Mouse (Mus musculus) spleen, adult 2 months (tissue): ENCODE measurements at regions not wholly inside any gene's neighbourhood (a gene's known extent, or its start where the extent isn't known, plus 50 kb on each side); places are given as distances from the start of the nearest gene placed in this dataset.

Experiments
- CTCF ChIP-seq: fragments of 200-500 bp; IDR thresholded peaks from 2 replicates; pipeline ENCODE4 v1.5.1; 2011; ENCODE audit warnings: mild to moderate bottlenecking, inconsistent platforms; ENCODE audit not compliant: insufficient read depth, insufficient read length, insufficient replicate concordance; ENCODE audit errors: extremely low read depth
- POLR2A ChIP-seq: fragments of 200-500 bp; IDR thresholded peaks from 2 replicates; pipeline ENCODE4 v1.6.1; 2011; ENCODE audit warnings: low read depth, low read length, inconsistent platforms

DNA sequence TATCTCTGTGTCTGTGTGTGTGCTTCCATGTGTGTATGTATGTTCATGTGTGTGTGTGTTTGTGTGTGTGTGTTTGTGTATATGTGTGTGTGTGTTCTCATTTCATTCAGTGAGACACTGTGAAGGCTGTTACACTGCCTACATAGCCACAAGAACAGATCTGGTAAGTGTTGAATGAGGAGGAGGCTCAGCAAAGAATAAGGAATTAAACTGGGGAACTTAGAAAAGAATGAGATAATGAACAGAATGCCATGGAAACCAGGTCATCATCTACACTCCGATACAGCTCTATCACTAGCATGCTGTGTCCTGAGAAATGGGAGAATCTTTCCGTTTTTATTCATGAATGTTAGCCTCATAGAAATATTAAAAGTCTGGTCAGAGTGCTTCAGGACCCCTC, 495.7 kb downstream of the Pdcd6ip start:
- no peak for TF ChIP-seq POLR2A
- no peak for TF ChIP-seq CTCF
